Mouse (Mus musculus): Measurements from ENCODE around the gene Olfr506. TPM values are rescaled to one million over a fixed set of nuclear protein-coding genes. Genes with fewer than 3 reads are reported as not detected.

Gene Olfr506
- polyA plus RNA-seq (2017; shearing (Covaris generic)): not detected

GRCm38 (mm10) chr7:108610487-108610886 lies at the start of gene Olfr506:
Gene Olfr506 (plus strand): TSS chr7:108610787.

DNA sequence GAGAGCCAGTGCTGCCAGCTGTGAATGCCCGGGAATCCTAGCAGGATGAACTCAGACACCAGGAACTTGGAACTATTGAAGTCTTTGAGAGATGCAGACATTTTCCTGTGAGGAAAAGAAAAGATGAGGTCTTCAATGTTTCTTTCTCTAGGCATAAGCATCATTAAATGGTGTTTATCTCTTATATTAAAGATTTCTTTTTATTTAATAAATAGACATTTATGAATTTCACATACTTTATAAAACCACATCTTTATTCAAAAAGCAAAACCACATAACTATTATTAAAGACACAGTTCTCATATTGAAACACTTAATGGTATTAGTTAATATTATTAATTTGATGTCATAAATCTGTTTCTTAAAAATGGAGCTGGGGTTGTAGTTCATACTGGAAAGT lies 44.9 kb upstream of the Olfr506 start, which contains the start of gene Olfr504:
TSS of gene Olfr504 (minus strand) at position 101 of the 400 bp plus-strand sequence.

DNA sequence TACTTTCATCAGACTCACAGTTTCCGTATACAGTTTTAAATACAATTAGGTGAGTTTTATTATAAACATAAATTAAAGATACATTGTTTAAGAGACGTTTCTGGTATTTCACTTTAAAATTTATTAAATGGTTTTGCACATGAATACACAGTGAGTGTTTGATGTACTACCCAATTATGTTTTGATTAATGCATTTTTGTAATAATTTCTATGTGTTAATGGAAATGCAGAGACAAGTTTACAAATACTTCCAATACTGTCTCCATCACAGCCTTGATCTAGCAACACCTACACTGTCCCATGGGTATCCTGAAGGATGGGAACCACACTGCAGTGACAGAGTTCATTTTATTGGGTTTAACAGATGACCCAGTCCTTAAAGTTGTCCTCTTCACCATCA lies 10.9 kb downstream of the Olfr506 start, which contains the start of gene Olfr507:
TSS of gene Olfr507 (plus strand) at position 301 of the 400 bp plus-strand sequence.

DNA sequence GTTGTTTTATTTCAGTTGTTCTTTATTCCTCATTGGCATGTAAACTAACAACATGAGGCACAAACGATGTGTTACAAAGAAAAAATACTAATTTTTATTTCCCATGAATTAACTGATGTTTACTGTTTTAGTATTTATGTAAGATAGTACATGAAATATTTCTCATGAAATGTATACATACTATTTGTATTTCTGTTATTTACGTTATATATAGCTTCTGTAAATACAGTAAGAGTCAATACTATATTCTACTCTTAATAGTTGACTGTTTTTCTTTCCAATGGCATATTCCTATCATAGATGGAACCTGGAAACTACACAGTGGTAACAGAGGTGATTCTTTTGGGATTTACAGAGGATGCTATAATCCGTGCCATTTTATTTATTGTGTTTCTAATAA lies 19.1 kb downstream of the Olfr506 start, which contains the start of gene Olfr508:
TSS of gene Olfr508 (plus strand) at position 301 of the 400 bp plus-strand sequence.

GRCm38 (mm10) chr7:108651806-108652205 lies 41.2 kb downstream of the Olfr506 start, which contains the start of gene Olfr509:
Gene Olfr509 (minus strand): TSS chr7:108651906.

Other genes starting within 250 kb of the Olfr506 start
- gene Olfr494, start 245.5 kb upstream of the Olfr506 start, polyA plus RNA-seq (2017; shearing (Covaris generic)): not detected
- not detected for gene Olfr495, start 217.6 kb upstream of the Olfr506 start, polyA plus RNA-seq (2017; shearing (Covaris generic))
- not detected for gene Olfr497, start 190.4 kb upstream of the Olfr506 start, polyA plus RNA-seq (2017; shearing (Covaris generic))
- gene Olfr498, start 145.5 kb upstream of the Olfr506 start, polyA plus RNA-seq (2017; shearing (Covaris generic)): not detected
- gene Olfr502, start 85.7 kb upstream of the Olfr506 start, polyA plus RNA-seq (2017; shearing (Covaris generic)): 0.11 TPM
- gene Olfr503, start 66.3 kb upstream of the Olfr506 start, polyA plus RNA-seq (2017; shearing (Covaris generic)): not detected
- gene Olfr504, start 45.0 kb upstream of the Olfr506 start, polyA plus RNA-seq (2017; shearing (Covaris generic)): not detected
- gene Olfr507, start 11.0 kb downstream of the Olfr506 start, polyA plus RNA-seq (2017; shearing (Covaris generic)): not detected
- gene Olfr508, start 19.2 kb downstream of the Olfr506 start, polyA plus RNA-seq (2017; shearing (Covaris generic)): not detected
- not detected for gene Olfr509, start 41.1 kb downstream of the Olfr506 start, polyA plus RNA-seq (2017; shearing (Covaris generic))
- gene Olfr510, start 55.6 kb downstream of the Olfr506 start, polyA plus RNA-seq (2017; shearing (Covaris generic)): not detected
- not detected for gene Olfr512, start 102.5 kb downstream of the Olfr506 start, polyA plus RNA-seq (2017; shearing (Covaris generic))
- gene Olfr513, start 140.2 kb downstream of the Olfr506 start, polyA plus RNA-seq (2017; shearing (Covaris generic)): not detected
- not detected for gene Olfr514, start 215.2 kb downstream of the Olfr506 start, polyA plus RNA-seq (2017; shearing (Covaris generic))
- gene Olfr516, start 239.7 kb downstream of the Olfr506 start, polyA plus RNA-seq (2017; shearing (Covaris generic)): not detected

Measured in CD4-positive, CD25-positive, alpha-beta regulatory T cell (primary cell).